Mouse (Mus musculus): ENCODE results near the gene Ppp1r10.

DNA sequence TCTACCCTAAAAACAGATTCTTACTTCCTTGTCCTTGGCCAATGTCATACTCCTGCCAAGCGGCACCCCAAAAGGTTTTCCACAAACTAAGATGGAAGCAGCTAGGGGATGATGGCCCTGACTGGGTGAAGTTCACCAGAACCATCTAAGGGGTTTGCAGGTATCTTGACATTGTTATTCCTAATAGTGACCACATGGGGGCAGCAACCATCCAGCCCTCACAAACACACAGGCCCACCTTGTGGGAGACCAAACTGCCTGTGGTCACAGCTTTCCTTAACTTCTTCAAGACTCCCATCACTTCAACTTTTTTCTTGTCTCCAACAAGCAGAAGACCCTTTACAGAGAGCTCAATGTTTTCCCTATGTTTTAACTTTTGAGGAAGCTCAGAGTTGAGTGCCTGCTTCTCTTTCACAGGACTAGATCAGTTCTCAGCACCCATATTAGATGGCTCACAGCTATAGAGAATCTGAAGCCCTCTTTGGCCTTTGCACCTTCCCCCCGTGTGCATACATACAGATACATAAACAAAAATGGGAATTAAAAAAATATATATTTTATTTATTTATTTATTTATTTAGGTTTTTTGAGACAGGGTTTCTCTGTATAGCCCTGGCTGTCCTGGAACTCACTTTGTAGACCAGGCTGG, 21.6 kb downstream of the Ppp1r10 start:
- TF ChIP-seq CTCF (IDR thresholded peaks at IDR 0.05; ENCODE audit: control insufficient read depth, insufficient read depth, insufficient read length) (peak; percentile 23), USF1 (IDR thresholded peaks at IDR 0.05; ENCODE audit: low read depth) (no peak), CEBPB (IDR thresholded peaks at IDR 0.05; ENCODE audit: low read depth) (no peak), MAX (IDR thresholded peaks at IDR 0.05) (no peak), MYOD1 (IDR thresholded peaks at IDR 0.05; ENCODE audit: control insufficient read depth, insufficient read length, low read depth) (no peak), FOSL1 (IDR thresholded peaks at IDR 0.05; ENCODE audit: insufficient read depth, low read length, poor library complexity, severe bottlenecking) (no peak)
